Mouse (Mus musculus) CD4-positive naive resting alpha-beta T cell, adult 57 days (primary cell): ENCODE measurements around the gene Olfr820. TPM values are rescaled to one million over a fixed set of nuclear protein-coding genes. Genes with fewer than 3 reads are reported as not detected.

Experiments
- total RNA-seq: library from RNA; stranded (reverse); gene quantifications from one replicate; pipeline ENCODE4 v1.2.4, GENCODE M21; 2023

Olfr820 gene
- not detected for total RNA-seq

GRCm38 (mm10) chr10:130012321-130012720, at the start of gene Olfr820:
TSS of gene Olfr820 (plus strand) at chr10:130012621.

DNA sequence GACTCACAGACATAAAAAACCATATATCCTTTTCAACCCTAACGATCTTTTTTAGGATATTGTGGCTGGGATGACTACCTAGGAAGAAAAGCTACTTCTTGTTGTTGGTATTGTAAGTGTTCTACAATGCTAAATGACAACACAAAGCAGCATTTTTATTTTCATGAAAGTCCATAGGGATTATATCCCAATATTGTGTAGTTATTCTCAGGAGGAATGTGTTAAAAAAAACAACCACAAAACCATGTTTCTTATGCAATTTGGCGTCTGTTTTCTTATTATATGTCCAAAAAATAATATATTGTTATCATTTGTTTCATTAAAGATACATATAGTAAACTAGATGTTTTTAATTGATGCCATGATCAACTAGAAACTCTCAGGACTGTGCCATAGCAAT, 45.3 kb upstream of the Olfr820 start, which contains the start of gene Olfr819:
TSS of gene Olfr819 (minus strand) at position 101 of the 400 bp plus-strand sequence.

DNA sequence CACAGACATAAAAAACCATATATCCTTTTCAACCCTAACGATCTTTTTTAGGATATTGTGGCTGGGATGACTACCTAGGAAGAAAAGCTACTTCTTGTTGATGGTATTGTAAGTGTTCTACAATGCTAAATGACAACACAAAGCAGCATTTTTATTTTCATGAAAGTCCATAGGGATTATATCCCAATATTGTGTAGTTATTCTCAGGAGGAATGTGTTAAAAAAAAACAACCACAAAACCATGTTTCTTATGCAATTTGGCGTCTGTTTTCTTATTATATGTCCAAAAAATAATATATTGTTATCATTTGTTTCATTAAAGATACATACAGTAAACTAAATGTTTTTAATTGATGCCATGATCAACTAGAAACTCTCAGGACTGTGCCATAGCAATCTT, 36.4 kb upstream of the Olfr820 start, which contains the start of gene Olfr247:
TSS of gene Olfr247 (minus strand) at position 101 of the 400 bp plus-strand sequence.

GRCm38 (mm10) chr10:129984962-129985361, 27.5 kb upstream of the Olfr820 start, which contains the start of gene Gm10310:
TSS of gene Gm10310 (minus strand) at chr10:129985062.

DNA sequence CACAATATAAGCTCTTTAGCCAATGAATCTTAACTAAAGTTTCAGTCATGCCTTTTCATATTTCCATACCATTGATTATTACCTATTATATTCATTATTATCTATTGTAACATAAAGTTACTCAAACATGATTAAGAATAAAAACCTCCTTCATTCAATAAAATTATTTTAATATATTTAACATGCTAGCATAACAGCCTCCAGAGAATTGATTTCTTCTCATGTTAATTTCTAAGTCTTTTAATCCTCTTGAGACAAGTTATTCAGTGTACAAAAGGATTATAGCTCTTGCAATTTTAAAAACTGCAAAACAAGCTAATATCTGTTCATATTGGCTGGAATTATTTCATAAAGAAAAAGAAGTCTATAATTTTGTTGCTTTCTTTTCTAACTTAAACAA, 17.6 kb downstream of the Olfr820 start, which contains the start of gene Olfr821:
TSS of gene Olfr821 (plus strand) at position 301 of the 400 bp plus-strand sequence.

Other genes starting within 250 kb of the Olfr820 start
- gene Olfr808, start 247.1 kb upstream of the Olfr820 start, total RNA-seq: not detected
- gene Olfr809, start 238.0 kb upstream of the Olfr820 start, total RNA-seq: not detected
- not detected for gene Olfr810, start 217.7 kb upstream of the Olfr820 start, total RNA-seq
- gene Olfr811, start 208.2 kb upstream of the Olfr820 start, total RNA-seq: not detected
- not detected for gene Olfr812, start 166.5 kb upstream of the Olfr820 start, total RNA-seq
- not detected for gene Olfr813, start 157.3 kb upstream of the Olfr820 start, total RNA-seq
- not detected for gene Olfr814, start 132.8 kb upstream of the Olfr820 start, total RNA-seq
- not detected for gene Olfr815, start 106.8 kb upstream of the Olfr820 start, total RNA-seq
- not detected for gene Olfr816, start 97.0 kb upstream of the Olfr820 start, total RNA-seq
- not detected for gene Olfr818, start 63.5 kb upstream of the Olfr820 start, total RNA-seq
- not detected for gene Olfr819, start 45.4 kb upstream of the Olfr820 start, total RNA-seq
- gene Olfr247, start 36.5 kb upstream of the Olfr820 start, total RNA-seq: not detected
- not detected for gene Gm10310, start 27.6 kb upstream of the Olfr820 start, total RNA-seq
- not detected for gene Olfr821, start 17.7 kb downstream of the Olfr820 start, total RNA-seq
- not detected for gene Olfr822, start 58.6 kb downstream of the Olfr820 start, total RNA-seq
- gene Olfr823, start 102.8 kb downstream of the Olfr820 start, total RNA-seq: not detected
- gene Olfr824, start 117.4 kb downstream of the Olfr820 start, total RNA-seq: not detected
- gene Olfr825, start 154.1 kb downstream of the Olfr820 start, total RNA-seq: not detected
- gene Olfr826, start 171.6 kb downstream of the Olfr820 start, total RNA-seq: not detected
- not detected for gene Olfr827, start 201.8 kb downstream of the Olfr820 start, total RNA-seq